Mouse (Mus musculus) liver, adult 2 months (tissue): ENCODE measurements around the gene Noxo1. TPM values are rescaled to one million over a fixed set of nuclear protein-coding genes. Genes with fewer than 3 reads are reported as not detected.
"Not testable (repeated sequence)": the region's sequence is repeated elsewhere in the genome, so short reads cannot be mapped to it uniquely, and the experiment has no call there.

Source experiments
- DNase-seq: peaks from one replicate; pipeline ENCODE4 v3.0.0-alpha.2; 2011; ENCODE audit warnings: low read depth, low spot score; ENCODE audit errors: extremely low read depth
- H3K27ac ChIP-seq: fragments of 200-500 bp; replicated peaks from 2 replicates; pipeline ENCODE4 v1.5.1; 2012; ENCODE audit warnings: low read depth, mild to moderate bottlenecking, control low read depth, inconsistent platforms, low read length; ENCODE audit not compliant: insufficient read depth
- H3K27me3 ChIP-seq: fragments of 200-500 bp; 2 replicates; pipeline ENCODE4 v1.6.1; 2012; ENCODE audit warnings: mild to moderate bottlenecking, moderate library complexity, low read length, inconsistent platforms; ENCODE audit not compliant: control insufficient read depth, insufficient read depth
- H3K36me3 ChIP-seq: fragments of 200-500 bp; 2 replicates; pipeline ENCODE4 v1.6.1; 2012; ENCODE audit warnings: low read length, inconsistent platforms; ENCODE audit not compliant: control insufficient read depth, insufficient read depth
- H3K4me1 ChIP-seq: fragments of 200-500 bp; 2 replicates; pipeline ENCODE4 v1.6.1; 2011; ENCODE audit warnings: low read length; ENCODE audit not compliant: control insufficient read depth, insufficient read depth
- H3K4me3 ChIP-seq: fragments of 200-500 bp; 2 replicates; pipeline ENCODE4 v1.5.1; 2011; ENCODE audit warnings: low read depth, mild to moderate bottlenecking, control low read depth, low read length, moderate library complexity; ENCODE audit not compliant: insufficient read depth
- H3K79me2 ChIP-seq: fragments of 200-500 bp; 2 replicates; pipeline ENCODE4 v1.6.1; 2012; ENCODE audit warnings: inconsistent platforms, mild to moderate bottlenecking, low read length, moderate library complexity; ENCODE audit not compliant: control insufficient read depth, insufficient read depth
- H3K9ac ChIP-seq: fragments of 200-500 bp; 2 replicates; pipeline ENCODE4 v1.6.1; 2012; ENCODE audit warnings: low read depth, mild to moderate bottlenecking, control low read depth, inconsistent platforms, low read length
- CTCF ChIP-seq: fragments of 200-500 bp; IDR thresholded peaks from 2 replicates; pipeline ENCODE4 v1.5.1; 2011; ENCODE audit warnings: low read depth, low read length, control low read depth
- POLR2A ChIP-seq: fragments of 200-500 bp; IDR thresholded peaks from 2 replicates; pipeline ENCODE4 v1.6.1; 2011; ENCODE audit warnings: low read length, control low read depth; ENCODE audit not compliant: insufficient read depth; ENCODE audit errors: extremely low read depth
- WGBS: fragments of 180-500 bp; shearing (Covaris S2); methylation state at CpG from one replicate; pipeline ENCODE4 v1.1.7; 2018; 5-methylcytosine and 5-hydroxymethylcytosine counted together
- polyA plus RNA-seq: library from polyadenylated mRNA; depleted of rRNA; stranded (reverse); fragments of >200 nt; gene quantifications from 2 replicates; pipeline ENCODE4 v1.2.3, GENCODE M21; 2012
- total RNA-seq: library from RNA; depleted of rRNA; stranded (reverse); fragments of >200 nt; gene quantifications from 2 replicates; pipeline ENCODE4 v1.2.3, GENCODE M21; 2014

The Noxo1 gene
- total and polyA plus RNA-seq, 2 experiments, result 0.37 to 2.7 TPM

DNA sequence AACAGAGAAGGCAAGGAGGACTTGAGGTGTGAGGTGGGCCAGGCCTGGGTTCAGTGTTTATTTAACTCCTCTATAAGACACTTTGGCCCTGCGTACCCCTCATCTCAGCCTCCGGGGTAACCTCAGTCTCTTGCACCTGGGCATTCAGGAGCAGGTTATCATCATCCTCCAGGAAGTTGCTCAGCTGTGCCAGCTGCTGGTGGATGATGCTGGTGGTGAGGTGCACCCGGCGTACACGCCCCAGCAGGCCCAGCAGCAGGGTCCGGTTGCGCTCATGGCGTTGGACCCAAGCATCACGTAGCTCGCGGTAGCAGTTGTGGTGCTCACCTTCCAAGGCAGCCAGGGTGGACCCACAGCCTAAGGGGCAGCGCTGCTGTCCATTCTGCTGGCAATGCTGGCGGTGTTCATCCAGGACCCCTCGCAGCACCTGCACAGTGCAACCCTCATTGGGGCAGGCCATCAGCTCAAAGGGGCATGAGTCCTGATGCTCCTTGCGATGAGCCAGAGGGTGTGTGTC is 20.2 kb downstream of the Noxo1 start:
- TF ChIP-seq POLR2A (no peak), CTCF (no peak)
- no peak for DNase-seq
- no peak overlapping the region for H3K4me3 ChIP-seq
- peaks cover 2% of the 10 kb centered on the region; the same call in 1 of the 2 replicates for H3K36me3 ChIP-seq
- H3K27me3 ChIP-seq, result no peaks in the 10 kb centered on the region
- H3K27ac ChIP-seq, result no peak overlapping the region
- 95% methylated on average over 15 of the region's 15 CpGs for WGBS
- H3K79me2 ChIP-seq, result peaks cover under 1% of the 10 kb centered on the region; the same call in 1 of the 2 replicates
- peaks cover 2% of the 10 kb centered on the region; the same call in 1 of the 2 replicates for H3K4me1 ChIP-seq
- H3K9ac ChIP-seq, result no peak overlapping the region

DNA sequence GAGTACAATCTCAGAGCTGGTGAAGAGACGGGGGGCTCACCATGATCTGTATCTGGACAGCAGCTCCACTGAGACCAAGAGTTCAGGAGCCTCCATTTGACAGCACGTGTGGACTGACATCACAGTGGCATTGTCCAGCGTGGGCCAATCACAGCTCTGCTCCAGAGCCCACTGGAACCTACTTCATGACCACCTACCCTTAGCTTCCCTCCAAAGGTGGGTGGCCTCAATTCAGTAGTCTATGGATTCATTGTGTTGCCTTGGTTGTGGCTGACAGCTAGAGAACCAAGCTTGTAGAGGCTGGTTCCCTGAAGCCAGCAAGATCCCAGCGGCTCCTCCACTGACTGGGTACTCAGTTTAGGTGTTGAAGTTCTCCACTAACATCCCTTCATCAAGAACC is 21.9 kb downstream of the Noxo1 start, which contains the start of the genes Rnf151 and Rps2:
Gene Rnf151 (minus strand): TSS at position 121 of the 400 bp plus-strand sequence.
Gene Rps2 (plus strand): TSS at position 174 of the 400 bp plus-strand sequence.
- no peak within 1 kb of the TSS for H3K9ac ChIP-seq
- H3K4me3 ChIP-seq, result no peak within 1 kb of the TSS

DNA sequence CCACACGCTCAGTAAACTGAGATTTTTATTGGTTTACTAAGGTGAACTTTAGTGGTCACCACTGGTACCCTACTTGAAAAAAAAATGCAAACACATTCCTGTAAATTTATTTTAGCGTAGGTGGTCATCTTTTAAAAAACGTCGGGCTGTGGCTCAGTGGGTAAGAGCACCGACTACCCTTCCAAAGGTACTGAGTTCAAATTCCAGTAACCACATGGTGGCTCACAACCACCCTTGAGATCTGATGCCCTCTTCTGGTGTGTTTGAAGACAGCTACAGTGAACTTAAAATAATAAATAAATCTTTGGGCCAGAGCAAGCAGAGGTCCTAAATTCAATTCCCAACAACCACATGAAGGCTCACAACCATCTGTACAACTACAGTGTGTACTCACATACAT is 22.9 kb downstream of the Noxo1 start:
- not testable (repeated sequence) for H3K27me3 ChIP-seq, H3K79me2 ChIP-seq, H3K27ac ChIP-seq, DNase-seq
- H3K36me3 ChIP-seq, result peaks cover 12% of the 10 kb centered on the region
- H3K9ac ChIP-seq, result peak overlapping the region; percentile 80
- peaks cover 19% of the 10 kb centered on the region for H3K4me1 ChIP-seq
- WGBS, result 48% methylated on average over 5 of the region's 5 CpGs
- H3K4me3 ChIP-seq, result peak overlapping the region; percentile 72

More for the DNA sequence above, 21.9 kb downstream of the Noxo1 start, which contains the start of the genes Rnf151 and Rps2:
- peaks cover 12% of the 10 kb centered on the region for H3K36me3 ChIP-seq
- 93% methylated on average over 4 of the region's 4 CpGs for WGBS
- H3K79me2 ChIP-seq, result peaks cover 3% of the 10 kb centered on the region; the same call in 1 of the 2 replicates
- no peak within 1 kb of the TSS for H3K27ac ChIP-seq
- no peak for DNase-seq
- peaks cover 14% of the 10 kb centered on the region for H3K4me1 ChIP-seq
- TF ChIP-seq CTCF (no peak), POLR2A (no peak)
- no peaks in the 10 kb centered on the region for H3K27me3 ChIP-seq

DNA sequence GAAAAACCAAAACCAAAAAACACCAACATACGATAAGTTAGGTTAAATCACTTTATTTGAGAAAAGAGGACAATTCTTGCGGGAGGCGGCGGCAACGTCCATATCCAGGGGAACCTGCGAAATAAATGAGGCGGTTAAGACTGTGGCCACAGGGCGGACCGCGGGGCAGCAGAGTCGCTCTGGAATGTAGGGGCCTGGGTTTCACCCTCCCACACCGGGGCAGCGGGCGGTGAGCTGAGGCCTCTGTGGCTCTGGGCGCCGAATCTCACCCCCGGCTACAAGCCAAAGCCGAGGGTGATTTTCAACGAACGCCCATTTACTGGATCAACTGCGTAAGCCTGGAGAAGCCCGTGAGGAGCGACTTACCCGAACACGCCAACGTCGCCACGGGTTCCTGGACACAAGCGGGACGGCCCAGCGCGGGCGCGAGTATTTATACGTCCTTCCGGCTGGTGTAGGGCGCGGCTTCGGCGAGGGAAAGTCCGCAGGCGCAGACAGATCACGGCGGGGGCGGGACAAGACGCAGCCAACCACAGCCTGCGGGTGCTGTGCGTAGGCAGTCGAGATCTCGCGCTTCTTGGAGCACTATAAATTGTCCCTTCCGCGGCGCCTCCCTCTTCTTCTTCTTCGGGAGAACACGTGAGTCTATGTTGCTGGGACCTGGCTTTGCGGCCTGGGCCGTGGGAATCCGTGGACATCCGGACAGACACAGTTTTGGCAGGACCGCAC is 23.6 kb downstream of the Noxo1 start:
- under 1% methylated on average over 61 of the region's 61 CpGs for WGBS
- DNase-seq, result peak; percentile 94
- TF ChIP-seq POLR2A (peak; percentile 90), CTCF (no peak)
- H3K27me3 ChIP-seq, result no peaks in the 10 kb centered on the region
- H3K4me3 ChIP-seq, result peak overlapping the region; percentile 76
- H3K36me3 ChIP-seq, result peaks cover 12% of the 10 kb centered on the region
- peaks cover 8% of the 10 kb centered on the region; the same call in 1 of the 2 replicates for H3K79me2 ChIP-seq
- peaks cover 21% of the 10 kb centered on the region for H3K4me1 ChIP-seq
- peak overlapping the region; percentile 80 for H3K9ac ChIP-seq
- H3K27ac ChIP-seq, result peak overlapping the region; percentile 63

DNA sequence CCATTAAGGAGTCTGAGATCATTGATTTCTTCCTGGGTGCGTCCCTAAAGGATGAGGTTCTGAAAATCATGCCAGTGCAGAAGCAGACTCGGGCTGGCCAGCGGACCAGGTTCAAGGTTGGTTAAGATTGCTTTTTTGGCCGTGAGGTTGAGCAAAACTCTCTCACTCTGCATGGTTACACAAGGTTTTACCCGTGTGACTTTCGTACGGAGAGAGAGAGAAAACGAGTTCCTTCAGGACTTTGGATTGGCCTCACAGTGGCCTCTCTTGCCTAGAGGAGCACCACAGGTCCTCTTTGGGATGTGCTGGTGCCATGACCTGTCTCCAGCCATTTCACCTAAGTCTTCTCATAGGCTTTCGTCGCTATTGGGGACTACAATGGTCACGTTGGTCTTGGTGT is 24.6 kb downstream of the Noxo1 start:
- under 1% methylated on average over 11 of the region's 11 CpGs for WGBS
- peak overlapping the region; percentile 67 for H3K9ac ChIP-seq
- peaks cover 21% of the 10 kb centered on the region for H3K4me1 ChIP-seq
- peak overlapping the region; percentile 76 for H3K4me3 ChIP-seq
- H3K79me2 ChIP-seq, H3K27me3 ChIP-seq: not testable (repeated sequence)
- H3K27ac ChIP-seq, result peak overlapping the region; percentile 53
- peaks cover 12% of the 10 kb centered on the region for H3K36me3 ChIP-seq
- DNase-seq, result peak; percentile 73

DNA sequence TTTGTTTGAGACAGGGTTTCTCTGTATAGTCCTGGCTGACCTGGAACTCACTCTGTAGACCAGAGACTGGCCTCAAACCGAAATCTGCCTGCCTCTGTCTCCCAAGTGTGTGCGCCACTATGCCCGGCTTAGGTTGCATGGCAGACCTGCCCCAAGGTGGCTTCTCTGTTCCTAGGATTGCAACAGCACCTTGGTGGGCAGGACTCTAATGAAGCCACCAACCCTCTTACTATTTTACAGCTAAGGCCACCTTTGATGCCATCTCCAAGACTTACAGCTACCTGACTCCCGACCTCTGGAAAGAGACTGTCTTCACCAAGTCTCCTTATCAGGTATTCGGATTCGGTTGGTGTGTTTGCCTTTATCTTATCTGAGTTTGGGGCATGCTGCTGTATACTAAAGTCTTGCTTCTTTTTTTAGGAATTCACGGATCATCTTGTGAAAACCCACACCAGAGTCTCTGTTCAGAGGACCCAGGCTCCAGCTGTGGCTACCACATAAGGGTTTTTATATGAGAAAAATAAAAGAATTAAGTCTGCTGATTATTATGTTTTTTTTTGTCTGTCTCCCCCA is 25.4 kb downstream of the Noxo1 start:
- Histone ChIP-seq H3K9ac (peak overlapping the region; percentile 57), H3K36me3 (peaks cover 12% of the 10 kb centered on the region), H3K27ac (0 out of 2 replicates have a peak overlapping the region, but pooled peaks have one; percentile 6), H3K4me1 (peaks cover 21% of the 10 kb centered on the region), H3K4me3 (peak overlapping the region; percentile 15; the same call in 1 of the 2 replicates)
- not testable (repeated sequence) for H3K79me2 ChIP-seq, H3K27me3 ChIP-seq
- peak; percentile 18 for DNase-seq
- WGBS, result 17% methylated on average over 7 of the region's 7 CpGs
